Mouse (Mus musculus) E14TG2a.4 (cell line): ENCODE measurements around the gene Zfp978.
"Not testable (repeated sequence)": the region's sequence is repeated elsewhere in the genome, so short reads cannot be mapped to it uniquely, and the experiment has no call there.

Source experiments
- CTCF ChIP-seq: conservative IDR thresholded peaks from 2 replicates; pipeline ENCODE4 v1.5.1; 2014; ENCODE audit warnings: low read length
- NANOG ChIP-seq: IDR thresholded peaks from 2 replicates; pipeline ENCODE4 v1.6.1; 2014; ENCODE audit warnings: borderline replicate concordance, low read length, mixed read lengths

DNA sequence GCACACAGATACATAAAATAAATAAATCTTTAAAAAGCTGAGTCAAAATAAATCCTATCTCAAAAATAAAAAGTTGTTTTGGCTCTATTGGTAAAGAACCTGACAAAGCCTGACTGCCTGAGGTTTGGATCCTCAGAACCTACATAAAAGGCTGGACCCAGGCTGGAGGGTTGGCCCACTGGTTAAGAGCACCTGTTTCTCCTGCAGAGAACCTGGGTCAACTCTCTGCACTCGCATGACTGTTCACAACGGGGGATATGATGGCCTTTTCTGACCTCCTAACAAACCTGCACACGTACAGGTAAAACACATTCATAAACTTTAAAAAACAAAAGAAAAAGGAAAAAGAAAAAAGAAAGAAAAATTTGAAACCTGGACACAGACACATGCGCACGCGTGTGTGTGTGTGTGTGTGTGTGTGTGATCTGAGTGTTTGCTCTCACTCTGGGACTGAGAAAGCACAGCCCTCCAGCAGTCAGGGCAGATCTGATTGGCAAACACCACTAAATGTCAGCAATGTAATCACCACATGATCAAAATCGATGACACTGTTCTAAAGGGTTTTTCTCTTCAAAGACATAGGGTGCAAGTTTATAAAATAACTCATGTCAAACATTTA is 21.4 kb upstream of the Zfp978 start:
- TF ChIP-seq CTCF, NANOG: not testable (repeated sequence)
